Mouse (Mus musculus) retina, embryonic 14.5 days (tissue): Measurements from ENCODE around the gene Scgb2b18.
"Not testable (repeated sequence)": the region's sequence is repeated elsewhere in the genome, so short reads cannot be mapped to it uniquely, and the experiment has no call there.

ENCODE experiments used
- DNase-seq: peaks from one replicate; pipeline ENCODE4 v3.0.0-alpha.2; 2015; ENCODE audit warnings: low spot score

Scgb2b18 gene

GRCm38 (mm10) chr7:33173764-33174163 lies at the start of gene Scgb2b18:
Gene Scgb2b18 (minus strand): TSS chr7:33173864.
- DNase-seq: not testable (repeated sequence)

GRCm38 (mm10) chr7:33185268-33185667 lies 11.6 kb upstream of the Scgb2b18 start, which contains the start of gene Scgb1b18:
Gene Scgb1b18 (plus strand): TSS chr7:33185568.
- DNase-seq: not testable (repeated sequence)
